Mouse (Mus musculus) gastrocnemius, postnatal 36 days (tissue): ENCODE measurements at regions not wholly inside any gene's neighbourhood (a gene's known extent, or its start where the extent isn't known, plus 50 kb on each side); places are given as distances from the start of the nearest gene placed in this dataset.

Experiments
- DNase-seq, 2 experiments: peaks; one replicate each; pipeline ENCODE4 v3.0.0; 2022
- intact Hi-C: fragments of 180-260 bp; cut with DNase I; formaldehyde crosslinking; loops from one replicate; pipeline ENCODE4 v1.15.1; 2025

- no peak for DNase-seq
- intact Hi-C loops = no loop called here
Measured at GRCm38 (mm10) chr1:57266695-57267094, 110.7 kb upstream of the 1700066M21Rik start.

- no peak for DNase-seq
- intact Hi-C loops = no loop called here
Measured at GRCm38 (mm10) chr1:57267851-57268250, 109.6 kb upstream of the 1700066M21Rik start.

- peak; percentile 13 to 17 for DNase-seq
- intact Hi-C loops = no loop called here
Measured at GRCm38 (mm10) chr1:57269679-57270354, 107.6 kb upstream of the 1700066M21Rik start.

- intact Hi-C loops = no loop called here
- no peak for DNase-seq
Measured at GRCm38 (mm10) chr1:57272593-57272992, 104.8 kb upstream of the 1700066M21Rik start.

- intact Hi-C loops = no loop called here
- DNase-seq = no peak
Measured at GRCm38 (mm10) chr1:57281549-57281948, 95.9 kb upstream of the 1700066M21Rik start.

- no peak for DNase-seq
- intact Hi-C loops = no loop called here
Measured at GRCm38 (mm10) chr1:57296186-57296585, 81.2 kb upstream of the 1700066M21Rik start.

GRCm38 (mm10) chr1:57298557-57298956, 78.9 kb upstream of the 1700066M21Rik start:
- intact Hi-C loops = no loop called here
- DNase-seq = no peak

GRCm38 (mm10) chr1:57301260-57301979, 76.0 kb upstream of the 1700066M21Rik start:
- no peak for DNase-seq
- intact Hi-C loops = no loop called here

GRCm38 (mm10) chr1:57301980-57302331, 75.5 kb upstream of the 1700066M21Rik start:
- DNase-seq = no peak

GRCm38 (mm10) chr1:57304757-57305156, 72.7 kb upstream of the 1700066M21Rik start:
- intact Hi-C loops = no loop called here
- no peak for DNase-seq

More at GRCm38 (mm10) chr1:57301980-57302331, 75.5 kb upstream of the 1700066M21Rik start:
- intact Hi-C loops = no loop called here

GRCm38 (mm10) chr1:57322535-57322934, 54.9 kb upstream of the 1700066M21Rik start:
- no peak for DNase-seq
- intact Hi-C loops = no loop called here

GRCm38 (mm10) chr1:57323118-57323517, 54.3 kb upstream of the 1700066M21Rik start:
- no peak for DNase-seq
- intact Hi-C loops = no loop called here

- intact Hi-C loops = no loop called here
Measured at GRCm38 (mm10) chr1:57325585-57326165, 51.7 kb upstream of the 1700066M21Rik start.

More at GRCm38 (mm10) chr1:57325585-57326165, 51.7 kb upstream of the 1700066M21Rik start:
- DNase-seq = no peak
